Mouse (Mus musculus) splenic B cell, adult 2 months (primary cell): ENCODE measurements around the gene Txndc2.

Experiments used
- DNase-seq: peaks from one replicate; pipeline ENCODE4 v3.0.0-alpha.2; 2011; ENCODE audit warnings: low read depth, low spot score
- H3K27me3 ChIP-seq: 2 replicates; pipeline ENCODE4 v1.6.1; 2012; ENCODE audit warnings: mild to moderate bottlenecking, low read length, moderate library complexity, mixed read lengths; ENCODE audit not compliant: control insufficient read depth, poor library complexity, insufficient read depth, severe bottlenecking
- H3K36me3 ChIP-seq: 2 replicates; pipeline ENCODE4 v1.6.1; 2012; ENCODE audit warnings: mild to moderate bottlenecking, low read length, moderate library complexity, mixed read lengths; ENCODE audit not compliant: control insufficient read depth, poor library complexity, insufficient read depth, severe bottlenecking

Gene Txndc2

DNA sequence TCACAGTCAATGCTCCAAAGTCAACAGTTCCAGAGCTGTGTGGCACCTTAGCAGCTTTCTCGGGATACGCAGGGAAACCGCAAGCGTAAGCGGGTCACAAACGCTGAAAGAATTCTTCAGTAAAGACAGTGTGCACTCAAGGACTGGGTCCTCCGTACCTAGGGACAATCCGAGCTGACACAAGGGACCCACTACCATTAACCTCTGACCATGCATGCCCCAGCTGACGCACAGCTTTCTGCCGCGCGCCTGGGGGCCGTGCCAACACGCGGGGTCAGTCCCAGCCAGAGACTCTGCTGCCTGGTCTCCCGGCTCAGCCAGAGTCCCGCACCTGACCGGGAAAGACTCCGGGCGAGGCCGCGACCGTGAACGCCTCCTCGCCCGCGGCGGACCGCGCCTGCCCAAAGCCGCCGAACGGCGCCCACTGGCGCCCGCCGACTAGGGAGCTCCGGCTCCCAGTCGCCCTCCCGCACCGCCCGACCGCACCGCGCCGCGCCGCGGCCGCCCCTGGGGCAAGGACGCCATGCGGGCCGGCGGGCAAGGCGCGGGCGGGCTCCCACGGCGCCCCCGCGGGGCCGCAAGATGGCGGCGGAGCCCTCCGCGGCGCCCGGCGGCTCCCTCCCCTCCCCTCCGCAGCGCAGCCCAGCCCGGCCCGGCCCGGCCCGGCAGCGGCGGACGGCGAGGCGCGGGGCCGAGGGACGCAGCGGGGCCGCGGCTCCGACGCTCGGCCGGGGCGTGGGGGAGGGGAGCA is 29.4 kb downstream of the Txndc2 start:
- Histone ChIP-seq H3K36me3 (no peaks in the 10 kb centered on the region), H3K27me3 (no peaks in the 10 kb centered on the region)
- peak; percentile 49 for DNase-seq

DNA sequence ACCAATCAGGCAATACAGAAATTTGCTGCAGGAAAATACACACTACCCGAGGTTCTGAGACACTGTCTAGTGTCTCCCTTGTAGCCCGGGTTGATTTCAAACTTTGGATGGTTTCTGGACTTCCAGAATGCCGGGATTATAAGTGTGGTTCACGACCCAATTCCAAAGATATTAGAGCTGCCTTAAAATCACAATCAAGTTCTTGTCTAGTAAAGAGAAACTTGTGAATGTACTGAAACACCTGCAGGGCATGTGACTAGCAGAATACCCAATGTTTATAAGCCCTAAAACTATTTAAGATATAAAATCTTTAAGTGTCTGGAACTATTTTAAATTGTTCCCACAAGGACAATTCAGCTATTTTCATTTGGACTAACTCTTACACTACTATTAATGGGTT is 30.2 kb downstream of the Txndc2 start:
- H3K27me3 ChIP-seq = no peaks in the 10 kb centered on the region
- peak; percentile 24 for DNase-seq

DNA sequence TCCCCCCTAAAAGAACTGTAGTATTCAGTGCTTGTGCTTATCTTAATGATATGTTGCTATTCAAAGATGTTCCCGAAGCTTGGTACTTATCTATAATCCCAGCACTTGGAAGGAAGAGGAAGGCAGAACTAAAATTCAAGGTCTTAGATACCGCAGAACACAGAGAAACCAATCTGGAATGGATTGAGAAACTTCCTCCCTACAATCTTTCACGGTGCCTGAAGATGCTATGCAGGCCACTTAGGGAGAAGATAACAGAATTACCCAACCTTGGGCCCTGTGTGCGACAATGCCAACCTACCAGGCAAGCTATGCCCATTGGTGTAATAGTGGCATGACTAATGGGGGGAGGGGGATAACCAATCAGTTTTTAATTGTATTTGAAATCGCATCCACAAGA is 33.2 kb downstream of the Txndc2 start:
- no peaks in the 10 kb centered on the region for H3K27me3 ChIP-seq
- no peaks in the 10 kb centered on the region for H3K36me3 ChIP-seq
- DNase-seq = no peak

More for the DNA sequence above, 30.2 kb downstream of the Txndc2 start:
- no peaks in the 10 kb centered on the region for H3K36me3 ChIP-seq

DNA sequence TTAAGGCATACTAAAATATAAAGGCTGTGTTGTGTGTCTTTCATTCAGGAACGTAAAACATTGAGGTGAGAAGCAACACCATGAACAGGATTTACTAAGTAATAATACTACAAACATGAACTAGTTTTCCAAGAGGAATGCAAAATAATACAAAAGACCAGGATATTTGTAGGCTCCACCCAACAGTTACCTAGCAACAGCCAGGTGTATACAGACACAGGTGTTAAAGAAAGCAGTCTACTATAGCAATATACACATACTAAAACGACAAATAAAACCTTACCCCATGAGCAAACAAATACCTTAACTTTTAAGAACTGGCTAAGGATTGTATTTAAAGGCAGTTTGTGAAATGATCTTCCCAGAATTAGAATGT is 33.7 kb downstream of the Txndc2 start:
- Histone ChIP-seq H3K27me3 (no peaks in the 10 kb centered on the region), H3K36me3 (no peaks in the 10 kb centered on the region)
- no peak for DNase-seq

DNA sequence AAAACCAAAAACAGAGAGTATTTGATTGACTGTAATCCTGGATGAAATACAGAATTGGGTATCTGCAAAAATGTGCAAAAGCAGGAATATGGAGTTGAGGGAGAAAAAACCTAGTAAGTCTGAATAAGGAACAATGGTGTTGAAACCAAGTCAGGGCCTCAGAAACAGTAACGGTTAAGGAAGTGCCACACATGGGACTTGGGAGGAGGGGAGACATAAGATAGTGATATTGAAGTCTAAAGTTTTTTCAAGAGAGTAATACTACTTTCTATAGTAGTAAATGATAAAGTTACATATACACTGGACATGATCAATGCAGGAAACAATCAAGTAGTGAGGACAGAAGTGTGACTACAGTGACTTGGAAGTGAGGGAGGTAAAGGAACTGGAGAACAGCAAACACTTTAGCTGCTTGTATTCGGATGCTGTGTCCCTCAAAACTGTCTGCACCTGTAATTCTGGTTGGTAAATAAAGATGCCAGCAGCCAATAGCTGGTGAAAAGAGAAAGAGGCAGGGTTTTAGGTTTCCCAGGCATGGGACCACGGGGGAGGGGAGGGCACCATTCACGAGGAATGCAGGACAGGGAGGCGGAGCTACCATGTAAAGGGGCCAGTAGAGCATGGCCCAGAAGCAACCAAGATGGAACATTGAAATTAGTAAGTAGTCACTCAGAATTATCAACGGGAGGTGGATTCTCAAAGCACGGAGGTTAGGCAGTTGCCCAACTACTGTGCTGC is 34.2 kb downstream of the Txndc2 start:
- no peak for DNase-seq
- Histone ChIP-seq H3K36me3 (no peaks in the 10 kb centered on the region), H3K27me3 (no peaks in the 10 kb centered on the region)

DNA sequence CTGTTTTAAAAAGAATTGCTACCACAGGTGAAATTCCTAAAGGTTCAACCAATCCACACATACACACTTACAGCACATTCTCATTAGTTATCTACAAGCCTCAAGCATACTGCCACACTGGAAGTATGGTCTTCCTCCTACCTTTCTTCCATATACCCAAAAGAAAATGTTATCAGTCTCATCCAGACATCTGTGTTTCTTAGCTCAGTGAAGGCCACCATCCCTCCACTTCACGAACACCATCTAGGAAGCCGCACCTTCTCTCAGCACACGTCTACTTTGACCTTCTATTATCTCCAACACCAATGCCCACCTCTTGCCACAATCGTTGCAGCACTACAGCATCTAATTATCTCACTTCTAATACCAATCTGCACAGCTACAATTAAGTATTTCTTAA is 36.0 kb downstream of the Txndc2 start:
- no peaks in the 10 kb centered on the region for H3K27me3 ChIP-seq
- no peak for DNase-seq
- H3K36me3 ChIP-seq = no peaks in the 10 kb centered on the region

DNA sequence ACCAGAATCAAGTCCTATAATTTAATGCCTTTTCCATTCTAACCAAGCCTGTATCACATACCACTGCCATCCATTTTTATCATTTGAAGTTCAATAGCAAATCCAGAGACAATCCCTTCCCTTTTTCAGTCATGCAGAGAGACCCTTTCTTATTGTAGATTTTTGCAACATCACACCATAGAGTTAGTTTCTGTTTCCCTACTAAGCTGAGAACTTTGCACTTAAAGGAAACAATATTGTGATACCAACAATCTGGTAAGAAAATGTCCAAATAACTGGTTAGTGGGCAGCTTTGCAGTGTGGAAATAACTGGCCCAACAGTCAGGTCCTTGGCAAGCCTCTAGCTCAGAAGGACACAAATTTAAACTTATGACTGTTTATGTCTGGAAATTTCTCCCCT is 37.1 kb downstream of the Txndc2 start:
- H3K36me3 ChIP-seq = no peaks in the 10 kb centered on the region
- no peaks in the 10 kb centered on the region for H3K27me3 ChIP-seq
- no peak for DNase-seq

DNA sequence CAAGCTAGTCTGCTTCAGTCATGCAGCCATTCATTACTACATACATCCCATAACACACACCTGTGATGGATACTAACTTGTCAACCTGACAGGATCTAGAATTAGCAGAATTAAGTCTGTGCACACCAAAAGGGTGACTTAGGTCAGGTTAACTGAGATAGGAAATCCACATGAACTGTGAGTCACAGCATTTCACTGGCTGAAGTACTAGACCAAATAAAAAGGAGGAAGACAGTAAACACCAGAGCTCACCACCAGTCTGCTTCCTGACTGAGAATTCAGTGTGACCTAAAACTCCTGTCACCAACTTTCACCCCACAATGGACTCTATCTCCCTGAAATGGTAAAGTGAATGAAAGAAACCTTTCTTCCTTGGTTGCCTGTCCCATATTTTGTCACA is 37.7 kb downstream of the Txndc2 start:
- Histone ChIP-seq H3K27me3 (no peaks in the 10 kb centered on the region), H3K36me3 (no peaks in the 10 kb centered on the region)
- DNase-seq = peak; percentile 22

DNA sequence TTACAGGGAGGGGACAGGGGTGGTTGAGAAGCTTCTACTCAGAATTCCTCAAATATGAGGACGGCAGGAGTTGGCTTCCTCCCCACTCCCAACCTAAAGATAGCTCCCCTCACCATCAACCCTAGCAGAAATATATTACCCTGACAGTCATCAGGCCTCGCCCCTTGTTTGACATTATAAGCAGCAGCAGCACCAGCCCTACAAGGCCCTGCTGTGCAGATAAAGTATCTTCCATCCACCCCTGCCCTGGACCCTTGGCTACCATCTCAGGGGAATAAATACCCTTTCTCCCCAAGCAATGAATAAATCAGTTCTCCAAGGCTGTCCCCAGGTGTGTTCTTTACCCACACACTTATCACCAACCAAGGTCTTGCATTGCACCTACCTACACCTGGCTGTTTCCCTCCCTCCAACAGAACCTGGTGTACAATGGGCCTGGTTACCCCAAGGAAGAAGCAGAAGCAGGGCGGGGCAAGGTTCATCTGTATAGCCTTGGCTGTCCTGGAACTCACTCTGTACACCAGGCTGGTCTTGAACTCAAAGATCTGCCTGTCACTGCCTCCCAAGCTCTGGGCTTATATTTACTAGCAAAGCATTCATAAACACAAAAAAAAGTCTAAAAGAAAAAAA is 44.0 kb downstream of the Txndc2 start:
- DNase-seq = no peak
- no peaks in the 10 kb centered on the region for H3K27me3 ChIP-seq
- peaks cover 1% of the 10 kb centered on the region; the same call in 1 of the 2 replicates for H3K36me3 ChIP-seq

DNA sequence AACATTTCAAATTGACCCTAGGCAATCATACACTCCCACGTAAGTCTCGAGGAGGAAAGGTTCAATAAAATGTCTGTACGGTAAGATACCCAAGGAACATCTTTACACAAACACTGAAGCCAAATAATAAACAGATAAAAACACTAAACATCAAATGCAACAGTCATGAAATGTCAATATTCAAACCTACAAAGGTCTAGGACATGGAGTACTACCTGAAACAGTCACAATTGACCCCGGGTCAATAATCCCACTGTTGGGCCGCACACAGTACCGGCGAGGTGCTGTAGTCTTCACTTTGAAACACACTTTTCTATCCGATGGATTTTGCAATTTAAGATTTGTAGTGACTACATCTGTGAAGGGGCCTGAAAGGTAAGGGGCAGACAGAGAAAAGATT is 47.3 kb downstream of the Txndc2 start:
- Histone ChIP-seq H3K36me3 (peaks cover 3% of the 10 kb centered on the region), H3K27me3 (no peaks in the 10 kb centered on the region)
- no peak for DNase-seq
